Mouse (Mus musculus): ENCODE data around the gene Dleu7.

GRCm38 (mm10) chr14:62311672-62312071 is 18.8 kb upstream of the Dleu7 start:
- TF ChIP-seq CTCF (IDR thresholded peaks at IDR 0.05; ENCODE audit: borderline replicate concordance, insufficient read depth, low read depth, low read length) (no peak), POLR2A (IDR thresholded peaks at IDR 0.05; ENCODE audit: borderline replicate concordance, insufficient read depth, low read length) (no peak)
